Mouse (Mus musculus) mouse trophoblast stem cell (cell line): ENCODE measurements around the gene Prkacb.

Experiments used
- in situ Hi-C, 2 experiments: fragments of 300-500 bp; cut with MseI, MboI; formaldehyde crosslinking; loops; 2 replicates in 1 of 2; 3 replicates in 1 of 2; pipeline ENCODE4 v1.15.1; 2025

Gene Prkacb

DNA sequence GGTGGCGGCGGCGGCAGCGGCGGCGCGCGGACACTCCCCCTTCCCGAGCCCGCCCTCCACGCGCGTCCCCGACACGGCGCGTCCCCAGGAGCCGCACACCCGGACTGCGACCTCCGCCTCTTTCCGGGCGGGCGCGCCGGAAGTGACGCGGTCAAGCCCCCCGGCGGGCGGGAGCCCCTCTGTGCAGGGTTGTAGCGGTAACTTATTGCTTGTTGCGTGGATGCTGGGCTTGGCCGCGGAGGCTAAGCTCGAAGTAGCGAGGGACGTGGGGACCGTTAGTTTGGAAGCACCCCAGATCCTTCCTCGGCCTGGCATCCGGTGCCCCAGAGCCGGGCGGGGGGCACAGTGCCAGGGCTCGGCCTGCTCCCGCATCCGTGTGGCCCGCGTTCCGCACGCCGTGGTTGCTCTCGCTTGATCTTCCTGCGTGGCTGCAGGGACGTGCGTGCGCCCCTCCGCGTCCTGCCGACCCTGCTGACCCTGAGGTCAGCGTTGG, at the start of gene Prkacb:
TSS of gene Prkacb (minus strand) at position 90 of the 493 bp plus-strand sequence.
- in situ Hi-C loops = no loop called here

DNA sequence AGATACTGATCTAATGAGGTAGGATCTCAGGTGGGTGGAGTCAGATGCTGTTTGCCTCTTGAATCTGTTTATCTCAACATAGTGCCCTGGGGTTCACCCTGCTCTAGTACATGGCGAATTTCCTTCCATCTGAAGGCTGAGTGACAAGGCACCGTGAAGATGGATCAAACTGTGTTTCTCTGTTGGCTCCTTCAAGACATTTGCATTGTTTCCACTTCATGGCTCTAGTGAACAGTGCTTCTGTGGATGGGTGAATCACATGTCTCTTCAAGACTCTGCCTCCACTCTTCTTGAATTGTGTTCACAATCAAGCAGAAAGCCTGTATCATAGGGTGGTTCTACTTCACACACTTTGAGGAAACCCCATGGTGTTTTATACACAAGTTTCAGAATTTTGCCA, 47.5 kb upstream of the Prkacb start:
- in situ Hi-C loops = no loop called here

DNA sequence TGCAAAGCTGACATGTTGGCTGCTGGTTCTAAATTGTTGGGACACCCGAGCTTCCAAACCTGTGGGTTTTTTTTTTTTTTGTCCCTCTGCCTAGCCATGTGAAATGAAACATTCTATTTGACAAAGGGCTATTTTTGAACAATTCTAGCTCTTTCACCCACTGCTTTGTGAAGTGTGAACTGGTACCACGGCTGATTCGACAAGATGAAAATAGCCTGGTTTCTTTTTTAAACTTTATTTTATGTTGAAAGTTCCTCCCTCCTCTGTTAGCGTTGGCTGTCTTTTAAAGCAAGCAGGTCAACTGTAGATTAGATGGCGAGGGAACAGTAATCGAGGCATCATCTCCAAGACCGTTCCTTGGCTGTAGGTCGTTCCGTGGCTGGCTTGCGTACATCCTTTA, 44.6 kb upstream of the Prkacb start:
- in situ Hi-C loops = no loop called here

DNA sequence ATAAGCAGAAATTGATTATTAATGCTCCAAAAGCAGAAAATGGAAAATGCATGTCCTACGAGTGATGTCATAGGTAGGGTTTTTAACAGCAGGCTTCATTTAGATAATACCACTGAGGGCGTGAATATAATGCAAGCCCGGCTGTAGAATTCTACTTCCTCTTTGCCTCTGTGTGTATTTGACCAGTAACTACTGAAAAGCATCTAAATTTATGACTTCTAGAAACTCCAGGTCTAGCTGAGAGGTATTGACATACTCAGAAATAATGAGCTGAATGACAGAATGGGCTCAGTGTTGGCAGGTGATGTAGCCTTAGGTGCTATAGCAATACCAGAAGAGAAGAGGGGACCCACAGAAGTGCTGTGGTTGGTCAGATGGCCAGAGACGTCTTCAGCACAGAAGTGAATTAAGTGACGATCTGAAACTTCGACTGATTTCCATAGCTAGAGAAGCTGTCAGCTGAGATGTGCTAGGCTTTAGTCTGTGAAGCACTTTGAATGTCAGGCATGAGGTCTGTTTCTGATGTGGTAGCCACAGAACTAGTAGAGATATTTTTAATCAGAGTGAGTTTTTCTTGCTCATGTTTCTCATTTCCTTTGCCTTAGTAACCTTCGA, 41.8 kb upstream of the Prkacb start:
- in situ Hi-C loops = no loop called here

DNA sequence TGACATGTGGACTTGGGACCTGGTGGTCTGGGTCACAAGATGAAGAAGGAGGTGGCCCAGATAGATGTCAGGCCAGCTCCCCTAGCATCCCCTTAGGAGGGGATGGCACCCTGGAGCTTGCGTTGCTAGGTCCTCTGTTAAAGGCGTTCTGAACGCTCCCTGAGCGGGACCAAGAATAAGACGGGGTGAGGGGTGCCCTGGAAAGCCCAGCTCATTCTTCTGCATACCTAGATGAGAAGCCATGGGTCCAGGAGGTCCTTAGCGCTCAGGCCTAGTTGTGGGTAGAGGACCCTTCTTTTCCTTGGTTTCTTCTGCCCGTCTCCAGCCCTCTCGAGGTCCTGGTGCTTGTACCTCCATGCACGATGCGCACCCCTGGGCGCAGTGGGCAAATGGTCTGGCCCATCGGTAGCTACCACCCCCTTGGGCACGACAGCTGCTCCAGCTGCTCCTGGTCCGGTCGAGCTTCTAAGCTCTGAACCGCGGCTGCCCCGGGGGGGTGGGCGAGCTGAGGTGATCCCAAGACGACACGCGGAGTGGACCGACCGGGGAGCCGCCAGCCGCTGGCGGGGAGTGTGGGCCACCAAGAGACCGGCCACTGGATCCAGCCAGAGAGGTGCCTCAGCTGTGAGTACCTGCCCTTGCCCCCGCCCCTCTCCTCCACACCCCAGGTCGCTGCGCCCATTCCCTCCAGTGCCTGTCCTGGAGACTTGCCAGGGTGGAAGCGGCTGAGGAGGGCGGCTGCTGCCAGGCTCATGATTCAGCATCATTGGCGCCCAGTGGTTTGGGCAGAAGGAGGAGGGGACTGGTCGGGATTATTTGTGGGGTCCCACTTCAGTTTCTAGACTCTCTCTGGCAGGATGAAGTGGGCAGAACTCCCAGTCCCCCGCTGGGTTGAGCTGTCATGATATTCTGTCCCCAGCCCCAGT, 39.4 kb upstream of the Prkacb start, which contains the start of gene Ttll7:
TSS of gene Ttll7 (plus strand) at position 402 of the 926 bp plus-strand sequence.
- in situ Hi-C loops = no loop called here

DNA sequence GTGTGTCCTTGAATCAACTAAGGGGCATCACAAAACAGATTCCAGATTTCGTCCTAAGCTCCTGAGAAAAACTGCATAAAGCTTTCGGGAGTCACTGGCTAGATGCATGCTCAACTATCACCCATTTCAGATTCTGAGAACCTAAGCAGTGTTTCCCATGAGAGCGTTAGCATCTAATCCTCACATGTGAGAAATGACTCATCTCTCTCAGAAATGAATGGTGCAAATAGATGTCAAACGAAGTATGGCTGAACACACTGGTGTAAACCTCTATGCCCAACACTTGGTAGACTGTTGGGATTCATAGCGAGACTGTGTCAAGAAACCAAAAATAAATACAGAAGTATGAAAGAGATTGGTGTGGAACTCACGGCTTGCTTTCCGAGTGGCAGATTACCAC, 36.6 kb upstream of the Prkacb start:
- in situ Hi-C loops = no loop called here

DNA sequence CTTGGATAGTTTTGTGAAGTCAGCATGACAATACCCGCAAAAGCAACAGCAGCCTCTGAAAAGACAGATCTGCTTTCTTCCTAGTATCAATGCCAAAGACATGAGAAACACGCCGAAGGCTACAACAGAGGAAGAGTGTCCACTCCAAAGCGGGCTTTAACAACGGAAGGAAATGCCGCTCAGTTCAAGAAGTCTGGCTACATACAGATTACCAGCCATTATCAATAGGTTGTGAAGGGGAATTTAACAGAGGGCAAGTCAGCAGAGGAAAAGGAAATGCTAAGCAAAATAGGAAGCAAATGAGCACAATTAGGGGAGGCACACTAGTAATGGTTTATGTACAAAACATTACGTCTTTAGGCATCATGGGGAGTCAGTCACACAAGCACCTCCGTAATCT, 35.3 kb upstream of the Prkacb start:
- in situ Hi-C loops = no loop called here

DNA sequence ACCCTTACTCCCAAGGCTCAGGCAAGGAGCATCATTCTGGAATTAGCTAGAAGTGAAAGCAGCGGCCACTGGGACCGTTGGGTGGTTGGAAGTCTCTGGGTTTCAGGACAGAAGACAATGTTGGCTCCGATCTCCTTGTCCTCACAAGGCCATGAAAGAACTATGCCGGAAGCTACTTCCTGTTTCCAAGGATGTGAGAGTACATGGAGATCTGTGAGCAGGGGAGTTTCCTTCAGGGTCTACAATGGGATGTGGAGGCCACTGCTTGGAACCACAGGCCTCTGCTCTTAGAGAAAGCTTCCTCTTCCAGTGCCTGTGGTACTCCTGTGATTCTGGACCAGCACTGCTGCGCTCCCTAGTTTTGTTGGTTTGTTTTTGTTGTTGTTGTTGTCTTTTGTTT, 33.4 kb upstream of the Prkacb start:
- in situ Hi-C loops = no loop called here

DNA sequence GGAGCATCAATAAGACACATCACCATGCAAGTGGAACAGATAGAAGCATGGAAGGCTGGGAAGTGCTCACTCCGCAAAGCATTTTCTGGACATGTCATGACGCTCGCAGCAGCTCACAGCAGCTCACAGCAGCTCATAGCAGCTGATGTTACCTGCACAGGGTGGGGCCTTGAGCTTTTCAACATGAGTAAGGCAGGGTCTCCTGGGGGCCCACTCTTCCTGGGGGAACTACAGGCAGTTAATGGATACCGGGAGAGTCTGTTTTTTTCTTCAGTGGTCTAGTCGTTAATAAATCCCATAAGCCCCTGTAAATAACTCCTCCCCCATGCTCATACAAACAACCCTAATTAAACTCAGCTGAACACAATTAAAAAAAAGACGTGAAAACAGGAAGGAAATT, 30.7 kb upstream of the Prkacb start:
- in situ Hi-C loops = no loop called here

DNA sequence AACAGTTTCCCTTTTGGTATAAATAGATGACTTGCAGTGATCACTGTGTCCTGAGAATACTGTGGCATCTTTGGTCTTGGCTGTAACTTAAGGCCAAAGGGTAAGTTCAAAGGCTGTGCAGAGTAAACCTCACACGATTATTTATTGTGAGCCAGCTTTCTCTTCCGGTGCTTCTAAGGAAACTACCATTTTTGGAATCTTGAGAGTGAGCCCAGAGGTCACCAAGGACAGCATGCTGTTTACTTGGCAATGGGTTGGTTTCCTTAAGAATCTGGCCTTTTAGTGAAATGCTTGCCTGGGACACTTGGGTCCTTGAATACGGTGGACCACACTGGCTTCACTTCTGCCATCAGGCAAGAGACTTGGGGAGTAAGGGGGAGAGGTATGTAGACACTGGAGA, 30.0 kb upstream of the Prkacb start:
- in situ Hi-C loops = no loop called here

DNA sequence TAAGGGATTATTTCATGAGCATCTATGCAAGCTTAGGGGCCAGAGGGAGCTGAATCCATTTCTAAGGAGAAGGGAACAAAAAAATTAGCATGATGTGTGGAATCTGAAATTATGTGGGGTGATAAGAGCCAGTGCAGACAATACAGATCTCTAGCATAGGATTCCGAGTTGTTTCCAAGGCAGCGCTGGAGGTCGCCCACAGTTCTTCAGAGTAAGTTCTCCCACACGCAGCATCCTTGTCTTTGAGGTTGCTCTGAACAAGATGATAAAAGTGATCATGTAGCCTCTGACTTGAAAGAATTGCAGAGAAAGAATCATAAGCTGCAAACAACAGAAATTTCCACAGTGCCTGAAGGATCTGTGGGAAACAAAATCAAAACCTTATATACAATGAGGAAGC, 7.9 kb upstream of the Prkacb start:
- in situ Hi-C loops = no loop called here

DNA sequence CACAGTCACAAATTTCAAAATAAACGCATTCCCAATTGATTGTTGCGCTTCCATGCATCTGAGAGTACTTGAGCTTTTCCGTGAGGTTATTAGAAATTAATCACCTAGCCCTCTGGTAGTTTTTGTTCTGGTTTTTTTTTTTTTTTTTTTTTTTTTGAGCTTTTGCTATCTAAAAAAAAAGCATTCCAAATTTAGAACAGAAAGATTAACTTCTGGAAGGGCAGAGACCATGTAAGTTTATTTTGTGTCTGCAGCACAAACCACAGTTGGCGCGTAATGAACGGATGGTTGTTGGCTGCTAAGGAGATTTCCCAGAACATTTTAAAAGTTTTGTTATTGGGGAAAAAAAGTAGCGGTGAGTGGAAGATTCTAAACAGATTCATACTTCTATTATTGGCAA, 834 bp upstream of the Prkacb start:
- in situ Hi-C loops = no loop called here

DNA sequence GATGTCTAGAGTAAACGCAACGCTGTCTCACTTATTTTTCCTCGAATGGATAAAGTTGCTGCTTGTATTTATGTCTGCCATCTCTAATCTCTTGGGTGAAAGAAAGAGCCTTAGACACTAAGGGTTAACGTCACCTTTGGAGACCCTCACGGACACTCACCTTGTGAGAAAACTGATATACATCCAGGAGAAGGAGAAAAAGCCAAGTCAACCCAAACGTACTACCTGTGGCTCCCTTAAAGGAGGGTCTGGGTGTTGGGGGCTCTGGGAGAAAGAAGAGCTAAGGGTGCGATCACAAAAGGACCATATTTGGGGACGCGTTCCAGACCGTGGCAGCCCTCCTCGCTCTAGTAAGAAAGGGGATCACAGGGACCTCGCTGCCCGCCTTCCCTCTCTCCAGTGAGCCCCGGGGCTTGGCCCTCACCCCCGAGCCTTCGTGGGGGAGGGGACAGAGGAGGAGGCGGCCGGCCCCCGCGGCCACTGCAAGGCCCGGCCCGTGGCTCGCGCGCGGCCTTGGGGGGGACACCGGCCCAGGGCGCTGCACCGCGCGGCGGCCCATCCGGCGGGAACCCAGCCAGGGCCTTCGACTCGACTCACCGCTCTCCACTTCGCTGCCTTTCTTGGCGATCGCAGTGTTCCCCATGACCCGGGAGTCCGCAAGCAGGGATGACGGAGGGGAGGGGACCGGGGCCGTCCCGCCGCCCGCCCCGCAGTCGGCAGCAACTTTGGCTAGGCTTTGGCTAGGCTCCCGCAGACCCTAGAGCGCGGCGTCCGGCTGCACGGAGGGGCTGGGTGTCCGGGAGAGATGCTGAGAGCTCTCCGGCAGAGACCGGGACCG, 530 bp downstream of the Prkacb start:
- in situ Hi-C loops = no loop called here

DNA sequence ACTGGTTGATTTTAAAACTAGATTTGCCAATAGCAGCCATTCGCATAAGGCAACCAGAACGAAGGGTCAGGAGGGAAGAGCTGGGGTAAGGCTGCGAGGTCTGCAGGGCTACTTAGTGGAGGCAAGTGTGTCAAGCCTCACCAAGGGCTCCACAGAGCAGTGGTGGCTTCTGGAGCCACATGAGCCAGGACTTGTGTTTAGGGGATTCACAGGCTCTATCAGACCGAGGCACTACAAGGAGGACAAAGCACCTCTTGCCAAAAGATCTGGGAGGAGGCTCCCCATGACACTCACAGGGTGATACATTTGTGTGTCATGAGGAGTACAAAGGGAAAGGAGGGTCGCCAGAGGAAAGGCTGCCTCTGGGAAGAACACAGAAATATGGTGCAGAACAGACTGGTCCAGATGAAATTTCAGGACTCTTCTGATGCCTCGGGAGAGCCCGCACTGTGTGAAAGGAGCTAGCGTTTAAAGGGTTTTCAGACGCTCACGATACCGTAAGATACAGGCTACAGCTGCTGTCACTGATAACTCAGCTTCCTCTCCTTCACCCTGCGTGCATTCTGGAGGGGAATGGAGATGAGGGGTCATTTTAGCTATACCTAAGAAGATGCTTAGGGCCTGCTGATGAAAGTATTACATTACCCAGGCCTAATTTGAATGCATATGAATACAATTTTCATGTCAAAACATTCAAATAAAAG, 19.1 kb downstream of the Prkacb start:
- in situ Hi-C loops = no loop called here

DNA sequence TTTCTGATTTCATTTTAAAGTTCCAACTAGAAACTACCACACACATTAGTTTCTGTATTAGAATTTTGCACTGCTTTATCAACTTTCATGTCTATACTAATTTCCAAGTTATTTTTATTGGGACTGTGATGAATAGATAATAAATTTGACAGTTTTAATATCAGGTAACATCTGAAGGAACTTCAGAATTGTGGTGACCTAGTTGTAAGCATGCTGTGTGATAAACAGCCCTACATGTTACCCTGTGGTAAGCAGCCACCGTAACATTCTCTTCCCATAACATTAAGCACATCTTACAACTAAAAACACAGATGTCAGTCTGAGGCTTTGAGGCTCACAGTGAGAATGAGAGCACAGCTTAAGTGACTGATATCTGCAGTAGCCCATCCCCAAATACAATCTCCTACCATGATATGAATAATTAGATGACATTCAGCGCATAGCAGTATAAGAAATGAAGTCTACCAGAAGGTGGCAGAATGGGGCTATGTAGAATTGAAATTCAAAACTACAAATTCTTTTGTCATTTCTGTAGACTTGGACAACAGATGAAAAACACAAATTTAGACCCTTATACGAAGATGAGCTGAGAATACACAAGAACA, 20.5 kb downstream of the Prkacb start:
- in situ Hi-C loops = no loop called here

DNA sequence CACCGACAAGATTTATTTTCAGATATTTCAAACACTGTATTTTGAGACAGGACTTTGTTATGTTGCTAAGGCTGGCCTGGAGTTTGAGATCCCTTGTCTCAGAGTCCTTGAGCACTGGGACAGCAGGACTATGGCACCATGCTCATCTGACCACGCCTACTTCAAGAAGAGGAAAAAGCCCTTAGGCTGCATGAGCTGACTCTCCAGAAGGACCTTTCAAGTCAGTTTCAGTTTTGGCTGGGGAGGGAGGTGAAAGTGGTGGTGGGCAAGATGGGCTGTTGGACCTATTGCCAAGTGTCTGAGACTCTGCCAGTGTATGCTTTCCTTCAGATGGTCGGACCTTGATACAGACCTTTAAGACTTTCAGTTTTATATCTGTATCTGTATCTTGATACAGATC, 28.6 kb downstream of the Prkacb start:
- in situ Hi-C loops = no loop called here

DNA sequence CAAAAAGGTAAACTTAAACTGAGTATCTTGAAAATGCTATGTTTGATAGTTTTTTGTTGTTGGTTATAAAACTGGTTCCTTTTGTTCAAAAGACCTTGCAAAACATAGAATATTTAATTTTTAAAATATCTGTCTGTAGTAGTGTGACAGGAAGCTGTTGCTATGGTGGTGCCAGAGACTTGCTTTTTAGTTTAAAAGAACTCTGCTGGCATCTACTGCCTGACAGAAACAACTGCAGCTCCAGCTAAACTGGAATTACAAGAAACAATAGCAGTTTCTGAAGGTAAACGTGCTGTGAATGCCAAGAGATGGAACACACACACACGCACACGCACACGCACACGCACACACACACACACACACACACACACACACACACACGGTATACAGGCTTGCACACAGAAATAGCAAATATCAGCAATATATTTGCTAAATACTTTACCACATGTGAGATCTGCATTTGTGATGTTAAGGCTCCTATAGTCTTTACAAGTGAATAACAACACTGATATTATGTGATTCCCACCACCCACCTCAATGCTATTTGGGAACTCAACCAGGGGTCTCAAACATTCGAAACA, 29.1 kb downstream of the Prkacb start:
- in situ Hi-C loops = no loop called here

DNA sequence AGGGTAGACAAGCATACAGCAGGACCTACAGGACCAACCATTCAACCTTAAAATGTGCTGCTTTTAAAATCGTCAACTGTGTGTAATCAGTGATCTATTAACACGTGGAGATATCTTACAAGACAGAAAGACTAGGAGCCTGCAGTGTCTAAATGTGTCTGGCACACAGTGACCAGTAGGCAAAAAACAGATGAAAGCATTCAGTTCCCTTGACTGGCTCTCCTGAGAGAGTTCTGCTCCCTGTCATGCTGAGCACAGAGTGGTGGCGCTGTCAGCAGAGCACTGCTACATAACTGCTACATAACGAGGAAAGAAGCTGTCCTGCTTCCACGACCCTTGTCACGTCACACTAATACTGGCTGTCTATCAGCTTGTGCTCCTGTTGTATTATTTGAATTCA, 30.2 kb downstream of the Prkacb start:
- in situ Hi-C loops = no loop called here

DNA sequence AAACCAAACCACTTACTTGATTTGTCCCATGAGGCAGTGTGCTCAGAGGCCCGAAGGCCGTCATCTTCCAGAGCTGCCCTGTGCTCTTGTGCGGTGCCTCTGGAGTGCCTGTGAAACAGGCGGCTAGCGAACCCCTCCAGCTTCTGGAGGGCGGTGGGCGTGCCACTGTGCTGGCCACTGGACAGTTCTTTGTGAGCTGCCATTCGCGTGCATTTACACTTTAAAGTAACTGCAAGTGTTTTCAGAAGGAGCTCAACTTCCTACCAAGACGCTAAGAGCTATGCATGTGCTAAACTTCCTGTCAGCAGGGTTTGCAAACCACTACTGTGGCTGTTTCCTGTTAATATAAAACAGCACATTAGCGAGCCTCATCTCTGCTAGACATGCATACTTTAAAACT, 31.7 kb downstream of the Prkacb start:
- in situ Hi-C loops = no loop called here

DNA sequence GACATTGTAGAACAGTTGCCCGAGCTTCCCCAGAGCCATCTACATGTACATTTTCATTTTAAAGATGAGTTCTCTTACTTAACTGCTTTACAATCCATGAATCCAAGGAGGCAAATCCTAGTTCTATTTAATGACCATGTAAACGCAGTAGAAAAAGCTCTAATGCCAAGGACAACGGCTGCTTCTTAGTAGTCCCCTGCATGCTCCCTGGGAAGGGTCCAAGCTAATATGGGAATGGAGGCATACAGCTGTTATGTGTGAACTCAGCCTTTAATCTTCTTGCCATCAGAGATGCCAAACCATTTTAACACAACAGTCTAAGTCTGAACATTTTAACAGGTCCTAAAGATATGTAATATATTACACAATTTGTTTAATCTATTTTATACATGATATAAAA, 32.5 kb downstream of the Prkacb start:
- in situ Hi-C loops = no loop called here

DNA sequence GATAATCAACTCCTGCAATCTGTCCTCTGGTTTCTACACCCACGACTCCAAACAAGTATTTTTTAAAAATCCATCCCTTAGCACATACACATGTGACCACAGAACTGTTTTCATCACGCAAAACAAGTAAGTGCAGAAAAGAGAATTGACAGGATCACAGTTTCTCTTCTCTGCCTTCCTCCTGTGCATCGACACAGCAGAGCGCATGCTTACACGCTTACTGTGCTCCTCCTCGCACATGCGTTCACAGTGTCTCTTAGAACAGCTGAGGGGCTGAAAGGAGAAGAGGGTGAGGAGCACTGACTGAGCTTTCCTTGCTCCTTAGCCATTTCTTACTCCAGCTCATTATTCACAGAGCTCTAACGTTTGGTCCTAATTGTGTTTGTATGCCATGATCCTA, 33.9 kb downstream of the Prkacb start:
- in situ Hi-C loops = no loop called here
